Mouse (Mus musculus) intestine, embryonic 14.5 days (tissue): ENCODE measurements around the gene Vpreb2. TPM values are rescaled to one million over a fixed set of nuclear protein-coding genes. Genes with fewer than 3 reads are reported as not detected.
"Not testable (repeated sequence)": the region's sequence is repeated elsewhere in the genome, so short reads cannot be mapped to it uniquely, and the experiment has no call there.

Source experiments
- ATAC-seq: fragments of 200-750 bp; cut with Nextera tagmentation; replicated peaks from 2 replicates; pipeline ENCODE4 v1.8.0; 2017; ENCODE audit warnings: low read depth, moderate number of reproducible peaks, moderate TSS enrichment, moderate library complexity; ENCODE audit not compliant: low FRiP score, low TSS enrichment
- DNase-seq: peaks from one replicate; pipeline ENCODE4 v3.0.0-alpha.2; 2018; ENCODE audit warnings: low spot score
- H3K27ac ChIP-seq: fragments of 300-500 bp; sonication (generic); 2 replicates; pipeline ENCODE4 v1.5.1; 2014; ENCODE audit warnings: low read depth, mild to moderate bottlenecking, control low read depth
- H3K27me3 ChIP-seq: fragments of 300-500 bp; sonication (generic); replicated peaks from 2 replicates; pipeline ENCODE4 v1.6.1; 2014; ENCODE audit warnings: low read length, control low read depth; ENCODE audit not compliant: control insufficient read depth, insufficient read depth
- H3K36me3 ChIP-seq: fragments of 300-500 bp; sonication (generic); 2 replicates; pipeline ENCODE4 v1.6.1; 2014; ENCODE audit warnings: low read length, control low read depth; ENCODE audit not compliant: control insufficient read depth, insufficient read depth
- H3K4me1 ChIP-seq: fragments of 300-500 bp; sonication (generic); replicated peaks from 2 replicates; pipeline ENCODE4 v1.6.1; 2014; ENCODE audit warnings: low read length, control low read depth, mixed read lengths; ENCODE audit not compliant: control insufficient read depth, insufficient read depth
- H3K4me2 ChIP-seq: fragments of 300-500 bp; sonication (generic); 2 replicates; pipeline ENCODE4 v1.6.1; 2014; ENCODE audit warnings: low read length
- H3K4me3 ChIP-seq: fragments of 300-500 bp; sonication (generic); 2 replicates; pipeline ENCODE4 v1.5.1; 2014; ENCODE audit warnings: low read depth, low read length, control low read depth, mixed read lengths
- H3K9ac ChIP-seq: fragments of 300-500 bp; sonication (generic); 2 replicates; pipeline ENCODE4 v1.6.1; 2014; ENCODE audit warnings: mild to moderate bottlenecking, low read length
- H3K9me3 ChIP-seq: fragments of 300-500 bp; sonication (generic); 2 replicates; pipeline ENCODE4 v1.6.1; 2016; ENCODE audit warnings: low read length, control low read depth; ENCODE audit not compliant: control insufficient read depth
- WGBS: fragments of 180-500 bp; shearing (Covaris S2); extraction: QIAGEN DNeasy Blood & Tissue Kit; methylation state at CpG from one replicate; pipeline ENCODE4 v1.1.7; 2014; 5-methylcytosine and 5-hydroxymethylcytosine counted together
- polyA plus RNA-seq: library from polyadenylated mRNA; unstranded; fragments of >200 nt; fragmentation: Nextera tagmentation; extraction: Ambion mirVana; gene quantifications from 2 replicates; pipeline ENCODE4 v1.2.1, GENCODE M21; 2014

Vpreb2 gene
- polyA plus RNA-seq, 1 experiment from 2014 or later: not detected

DNA sequence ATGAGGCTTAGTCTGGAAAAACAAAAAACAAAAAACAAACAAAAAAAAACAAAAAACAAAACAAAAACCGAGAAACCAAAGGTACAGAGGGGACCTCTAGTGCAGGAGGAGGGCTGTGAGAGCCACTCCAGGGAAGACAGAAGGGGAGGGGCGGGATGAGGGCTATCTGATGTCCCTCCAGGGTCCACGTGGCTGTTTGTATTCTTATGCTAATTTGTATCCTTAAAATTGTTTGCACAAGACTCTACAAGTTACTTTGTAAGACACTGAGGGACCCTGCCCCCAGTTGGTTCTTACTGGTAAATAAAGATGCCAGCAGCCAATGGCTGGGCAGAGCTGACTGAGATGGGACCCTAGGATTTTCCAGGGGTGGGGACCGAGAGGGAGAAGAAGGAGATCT is 26.9 kb downstream of the Vpreb2 start:
- 51% methylated on average over 4 of the region's 4 CpGs for WGBS
- DNase-seq: no peak

DNA sequence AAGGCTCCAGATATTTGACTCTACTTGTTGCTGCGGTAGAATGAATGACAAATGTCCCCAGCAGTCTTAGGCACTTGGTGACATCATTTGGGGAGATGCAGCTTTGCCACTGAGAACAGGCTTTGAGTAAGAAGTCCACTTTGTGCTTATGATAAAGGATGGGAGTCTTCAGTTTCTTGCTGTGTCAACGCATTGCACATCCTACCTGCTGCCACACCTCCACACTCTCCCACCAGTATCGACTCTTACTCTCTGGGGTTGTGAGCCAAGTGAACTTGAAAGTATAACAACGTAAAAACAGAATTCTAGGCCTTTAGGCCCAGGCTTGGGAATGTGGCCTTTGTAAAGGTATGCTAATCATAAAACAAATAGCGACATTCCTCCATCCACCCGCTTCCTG is 30.9 kb downstream of the Vpreb2 start:
- WGBS: 74% methylated on average over 6 of the region's 6 CpGs

More for the DNA sequence above, 26.9 kb downstream of the Vpreb2 start:
- H3K9me3 ChIP-seq: no peaks in the 10 kb centered on the region
- no peaks in the 10 kb centered on the region for H3K36me3 ChIP-seq
- no peak overlapping the region for H3K27ac ChIP-seq
- no peak overlapping the region for H3K4me3 ChIP-seq
- H3K4me1 ChIP-seq: no peaks in the 10 kb centered on the region
- no peak for ATAC-seq
- no peaks in the 10 kb centered on the region for H3K27me3 ChIP-seq
- H3K9ac ChIP-seq: no peak overlapping the region
- no peak overlapping the region for H3K4me2 ChIP-seq

DNA sequence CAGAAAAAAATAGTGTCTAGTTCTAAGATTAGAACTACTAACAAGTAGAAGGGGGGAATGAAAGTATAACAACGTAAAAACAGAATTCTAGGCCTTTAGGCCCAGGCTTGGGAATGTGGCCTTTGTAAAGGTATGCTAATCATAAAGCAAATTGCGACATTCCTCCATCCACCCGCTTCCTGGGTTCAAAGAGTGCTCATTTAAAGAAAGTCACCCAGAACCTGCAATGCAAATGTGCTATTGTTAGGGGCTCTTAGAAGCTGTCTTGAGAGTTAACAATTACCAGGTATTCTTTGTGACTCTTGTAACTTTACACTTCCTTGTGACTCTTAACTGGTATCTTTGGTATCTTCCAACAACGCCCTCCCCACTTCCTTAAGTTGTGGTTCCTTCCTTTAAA is 36.3 kb downstream of the Vpreb2 start:
- not testable (repeated sequence) for H3K27me3 ChIP-seq, ATAC-seq, H3K4me1 ChIP-seq, H3K9ac ChIP-seq, H3K4me3 ChIP-seq, H3K27ac ChIP-seq, H3K36me3 ChIP-seq, DNase-seq, H3K4me2 ChIP-seq, H3K9me3 ChIP-seq
- 66% methylated on average over 4 of the region's 4 CpGs for WGBS

More for the DNA sequence above, 30.9 kb downstream of the Vpreb2 start:
- Histone ChIP-seq H3K4me3 (no peak overlapping the region), H3K4me2 (no peak overlapping the region), H3K27me3 (no peaks in the 10 kb centered on the region), H3K36me3 (no peaks in the 10 kb centered on the region), H3K27ac (no peak overlapping the region), H3K4me1 (no peaks in the 10 kb centered on the region), H3K9me3 (no peaks in the 10 kb centered on the region), H3K9ac (no peak overlapping the region)
- no peak for DNase-seq
- ATAC-seq: no peak

DNA sequence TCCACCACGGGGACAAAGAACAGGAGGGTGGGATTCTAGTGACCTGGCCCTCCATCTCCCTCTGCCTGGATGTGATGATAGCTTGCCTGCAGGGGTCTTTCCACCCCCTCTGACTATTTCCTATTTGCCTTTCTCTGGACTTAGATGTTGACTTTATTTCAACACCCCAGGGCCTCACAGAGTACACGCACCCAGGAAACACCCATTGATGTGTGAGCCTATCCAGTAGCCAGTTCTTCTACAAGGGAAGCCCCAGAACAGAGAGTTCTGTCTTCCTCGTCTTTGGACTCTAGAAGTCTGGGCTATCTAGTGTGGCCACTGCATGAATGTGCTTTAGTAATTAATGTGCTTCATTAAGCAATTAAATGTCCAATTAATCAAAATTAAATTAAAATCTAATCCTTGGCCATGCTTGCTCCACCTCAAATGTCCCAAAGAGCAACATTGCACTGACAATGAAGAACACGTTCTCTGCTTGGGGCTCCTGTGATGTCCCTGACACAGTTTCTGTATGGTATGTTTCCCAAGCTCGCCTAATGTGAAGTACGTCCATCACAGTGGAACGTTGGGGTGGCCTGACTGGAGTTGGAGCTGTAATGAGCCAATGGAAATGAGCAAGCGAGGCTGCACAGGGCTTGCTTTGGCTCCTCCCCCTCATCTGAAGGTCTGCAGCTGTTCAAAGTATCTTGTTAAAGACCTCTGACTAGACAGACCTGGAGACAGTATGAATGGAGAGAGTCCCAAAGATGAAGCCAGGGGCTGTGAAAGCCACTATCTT is 42.7 kb downstream of the Vpreb2 start:
- Histone ChIP-seq H3K36me3 (no peaks in the 10 kb centered on the region), H3K27me3 (no peaks in the 10 kb centered on the region), H3K27ac (no peak overlapping the region), H3K4me3 (no peak overlapping the region), H3K9ac (no peak overlapping the region), H3K4me1 (no peaks in the 10 kb centered on the region), H3K9me3 (no peaks in the 10 kb centered on the region), H3K4me2 (no peak overlapping the region)
- ATAC-seq: no peak
- no peak for DNase-seq
- WGBS: 64% methylated on average over 8 of the region's 8 CpGs

DNA sequence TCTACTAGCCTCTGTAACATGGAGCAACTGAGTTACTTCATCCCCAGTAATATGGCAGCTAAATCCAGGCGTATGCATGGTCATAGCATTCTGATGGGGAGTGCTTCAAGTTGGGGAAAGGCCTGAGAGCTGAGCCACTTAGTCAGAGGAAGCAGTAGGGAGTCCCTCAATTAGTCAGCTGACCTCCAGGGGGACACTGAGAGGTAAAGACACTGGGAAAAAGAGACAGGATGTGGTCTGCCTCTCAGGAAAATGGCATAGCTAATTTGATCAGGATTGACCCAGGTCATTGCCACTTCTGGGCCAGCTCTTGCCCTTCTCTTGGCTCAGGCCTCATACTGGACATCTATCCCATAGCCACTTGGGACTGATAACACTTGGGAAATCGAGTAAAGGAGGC is 47.1 kb downstream of the Vpreb2 start:
- DNase-seq: no peak
- 64% methylated on average over 2 of the region's 2 CpGs for WGBS

More for the DNA sequence above, 47.1 kb downstream of the Vpreb2 start:
- H3K27me3 ChIP-seq: no peaks in the 10 kb centered on the region
- H3K4me1 ChIP-seq: no peaks in the 10 kb centered on the region
- H3K4me3 ChIP-seq: no peak overlapping the region
- no peak overlapping the region for H3K4me2 ChIP-seq
- no peak overlapping the region for H3K27ac ChIP-seq
- no peak overlapping the region for H3K9ac ChIP-seq
- no peaks in the 10 kb centered on the region for H3K9me3 ChIP-seq
- no peaks in the 10 kb centered on the region for H3K36me3 ChIP-seq
- ATAC-seq: no peak

Other genes starting within 250 kb of the Vpreb2 start
- gene Med15, start 247.5 kb upstream of the Vpreb2 start, polyA plus RNA-seq: 41.5 and 45.7 TPM in 2 replicates
- 66.5 and 70.8 TPM in 2 replicates for gene Klhl22, start 220.8 kb upstream of the Vpreb2 start, polyA plus RNA-seq
- 16.2 and 18.2 TPM in 2 replicates for gene Scarf2, start 183.1 kb upstream of the Vpreb2 start, polyA plus RNA-seq
- gene B830017H08Rik, start 147.3 kb upstream of the Vpreb2 start, polyA plus RNA-seq: 0.13 TPM in 1 of 2 replicates, not detected in the other
- gene Car15, start 142.1 kb upstream of the Vpreb2 start, polyA plus RNA-seq: 2.4 and 2.7 TPM in 2 replicates
- 0.20 and 0.37 TPM in 2 replicates for gene Gm20518, start 88.8 kb upstream of the Vpreb2 start, polyA plus RNA-seq
- gene Tssk1, start 86.2 kb upstream of the Vpreb2 start, polyA plus RNA-seq: not detected in 2 replicates
- 82.5 and 83.3 TPM in 2 replicates for gene Dgcr2, start 81.9 kb upstream of the Vpreb2 start, polyA plus RNA-seq
- gene Tssk2, start 81.8 kb upstream of the Vpreb2 start, polyA plus RNA-seq: not detected in 2 replicates
- gene Ess2, start 69.1 kb upstream of the Vpreb2 start, polyA plus RNA-seq: 29.4 and 42.8 TPM in 2 replicates
- not detected in 2 replicates for gene Gsc2, start 65.4 kb upstream of the Vpreb2 start, polyA plus RNA-seq
- 130 and 142 TPM in 2 replicates for gene Slc25a1, start 52.2 kb upstream of the Vpreb2 start, polyA plus RNA-seq
- gene Dgcr6, start 72.4 kb downstream of the Vpreb2 start, polyA plus RNA-seq: 85.8 and 88.1 TPM in 2 replicates
- 16.5 and 18.2 TPM in 2 replicates for gene Prodh, start 109.8 kb downstream of the Vpreb2 start, polyA plus RNA-seq
- 3.3 and 5.3 TPM in 2 replicates for gene Rtn4r, start 147.2 kb downstream of the Vpreb2 start, polyA plus RNA-seq
- gene Ccdc188, start 237.5 kb downstream of the Vpreb2 start, polyA plus RNA-seq: not detected in 2 replicates